Mouse (Mus musculus) neutrophil, adult 83 days (primary cell): ENCODE results near the gene Pgrmc1. TPM values are rescaled to one million over a fixed set of nuclear protein-coding genes. Genes with fewer than 3 reads are reported as not detected.

Experiments used
- total RNA-seq, 2 experiments: library from RNA; stranded (reverse); gene quantifications; one replicate each; pipeline ENCODE4 v1.2.4; 2023

Gene Pgrmc1
- total RNA-seq, result 10 to 100 TPM; 16.7 to 17.7 TPM

GRCm38 (mm10) chrX:36597707-36598389 lies at the start of gene Pgrmc1:
Gene Pgrmc1 (plus strand): TSS chrX:36598206.

DNA sequence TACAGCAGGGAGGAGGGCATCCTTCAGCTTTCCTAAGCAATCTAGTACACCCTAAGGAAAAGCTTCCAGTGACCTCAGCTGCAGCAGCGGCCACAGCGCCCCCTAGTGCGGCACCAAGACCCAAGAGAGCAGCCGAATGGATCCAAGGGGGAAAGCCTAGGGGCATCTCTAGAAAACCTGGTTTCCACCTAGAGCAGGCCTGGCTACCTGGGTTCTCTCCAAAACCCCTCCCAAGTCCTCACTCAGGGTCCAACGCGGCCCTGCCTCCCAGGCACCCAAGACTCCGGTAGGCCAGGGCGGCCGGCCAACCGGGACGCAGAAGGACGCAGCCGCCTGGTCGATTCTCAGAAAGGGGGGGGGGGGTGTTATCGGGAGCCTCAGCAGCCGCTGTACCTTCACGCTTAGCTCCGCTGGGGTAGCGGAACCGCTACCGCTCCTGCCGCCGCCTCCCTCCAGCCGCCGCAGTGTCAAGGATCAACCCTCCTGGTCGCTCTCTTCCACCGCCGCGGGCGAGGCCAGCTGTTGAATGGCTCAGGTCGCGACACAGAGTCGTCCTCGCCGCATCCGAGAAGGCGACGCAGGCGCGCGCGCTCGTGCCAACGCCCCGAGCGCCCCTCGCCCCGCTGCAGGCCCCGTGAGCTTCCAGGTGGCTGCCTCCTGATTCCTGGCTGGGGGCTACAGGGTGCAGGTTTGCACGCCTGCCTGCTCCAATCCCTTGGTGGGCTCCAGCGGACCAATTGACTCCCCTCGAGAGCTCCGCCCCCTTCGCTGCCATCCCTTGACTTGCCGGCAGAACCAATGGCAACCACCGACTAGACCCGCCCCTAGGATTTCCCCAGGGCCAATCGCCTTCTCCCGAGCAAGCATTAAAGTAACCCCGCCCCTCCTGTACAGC lies 46.9 kb downstream of the Pgrmc1 start, which contains the start of gene Akap17b:
Gene Akap17b (minus strand): TSS at position 739 of the 895 bp plus-strand sequence.

Other genes with a start within 250 kb of the Pgrmc1 start
- not detected for gene Gm6268, start 196.9 kb upstream of the Pgrmc1 start, total RNA-seq
- gene Gm14569, start 106.4 kb upstream of the Pgrmc1 start, total RNA-seq, result not detected
- 1 to 10 TPM in 1 of 2 experiments, under 1 TPM in 1; 0.68 to 1.4 TPM for gene Akap17b, start 47.2 kb downstream of the Pgrmc1 start, total RNA-seq
- gene Slc25a43, start 145.5 kb downstream of the Pgrmc1 start, total RNA-seq, result 1 to 10 TPM; 1.9 to 2.2 TPM
- gene Slc25a5, start 197.4 kb downstream of the Pgrmc1 start, total RNA-seq, result 100 to 1,000 TPM; 318 to 354 TPM